Mouse (Mus musculus): ENCODE results near the gene Aldh1l1. TPM values are rescaled to one million over a fixed set of nuclear protein-coding genes. Genes with fewer than 3 reads are reported as not detected.

Aldh1l1 gene
- polyA plus RNA-seq, 1 experiment: 5.8 TPM

DNA sequence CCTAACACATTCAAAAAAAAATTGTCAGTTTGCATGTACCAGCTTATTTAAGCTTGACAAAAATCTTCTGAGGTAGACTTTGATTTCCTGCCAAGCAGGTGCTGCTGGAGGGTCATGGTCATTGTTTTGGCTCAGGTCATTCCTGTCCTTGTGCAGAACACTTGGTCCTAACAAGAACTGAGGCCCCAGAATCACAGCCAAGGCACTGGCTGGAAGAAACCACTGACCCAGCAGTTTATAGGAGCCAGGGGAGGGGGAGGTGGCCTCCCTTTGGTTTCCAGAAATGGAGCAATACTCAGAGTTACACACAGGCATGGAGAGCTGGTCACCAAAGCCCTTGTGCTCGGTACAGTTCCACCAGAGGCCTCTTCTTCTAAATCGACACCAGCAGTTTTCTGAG is 96.1 kb downstream of the Aldh1l1 start:
- Histone ChIP-seq H3K27ac (ENCODE audit: insufficient read depth, low read length) (no peak overlapping the region), H3K27me3 (ENCODE audit: control insufficient read depth, insufficient read depth, low read length, poor library complexity, severe bottlenecking) (no peaks in the 10 kb centered on the region; the same call in 1 of the 2 replicates), H3K9ac (ENCODE audit: low read depth, poor library complexity, severe bottlenecking) (no peak overlapping the region), H3K4me3 (ENCODE audit: low read depth, low read length) (no peak overlapping the region), H3K36me3 (ENCODE audit: control insufficient read depth, insufficient read depth, low read length, poor library complexity, severe bottlenecking) (no peaks in the 10 kb centered on the region), H3K4me1 (ENCODE audit: control insufficient read depth, insufficient read depth, low read length) (no peaks in the 10 kb centered on the region), H3K9me3 (replicated peaks; ENCODE audit: control insufficient read depth, insufficient read depth, low read length, poor library complexity, severe bottlenecking) (no peaks in the 10 kb centered on the region)
- TF ChIP-seq CTCF (IDR thresholded peaks at IDR 0.05; ENCODE audit: low read depth, low read length) (no peak), EP300 (IDR thresholded peaks at IDR 0.05; ENCODE audit: insufficient read depth, low read depth, low read length) (no peak), POLR2A (IDR thresholded peaks at IDR 0.05; ENCODE audit: insufficient read depth, low read length) (no peak)

DNA sequence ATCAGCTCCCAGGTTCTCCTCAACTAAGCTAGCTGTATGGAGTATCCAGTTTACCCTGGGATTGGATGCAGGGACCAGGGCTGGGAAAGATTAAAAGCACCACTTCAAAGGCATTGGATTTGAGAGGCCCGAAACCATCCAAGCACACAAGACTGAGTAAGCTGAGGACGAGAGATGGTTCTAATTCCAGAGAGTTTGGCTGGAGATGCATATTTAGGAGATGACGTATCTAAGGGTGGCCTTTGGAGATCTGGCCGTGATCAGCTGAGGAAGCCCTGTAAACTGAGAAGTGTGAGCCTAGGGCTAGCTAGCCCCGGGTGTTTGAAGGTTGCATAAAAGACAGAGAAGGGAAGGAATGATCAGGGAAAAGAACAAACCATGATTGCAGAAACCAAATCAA is 101.9 kb downstream of the Aldh1l1 start:
- H3K9ac ChIP-seq (ENCODE audit: low read depth, poor library complexity, severe bottlenecking): no peak overlapping the region
- no peaks in the 10 kb centered on the region for H3K36me3 ChIP-seq (ENCODE audit: control insufficient read depth, insufficient read depth, low read length, poor library complexity, severe bottlenecking)
- TF ChIP-seq POLR2A (IDR thresholded peaks at IDR 0.05; ENCODE audit: insufficient read depth, low read length) (no peak), CTCF (IDR thresholded peaks at IDR 0.05; ENCODE audit: low read depth, low read length) (no peak), EP300 (IDR thresholded peaks at IDR 0.05; ENCODE audit: insufficient read depth, low read depth, low read length) (no peak)
- H3K9me3 ChIP-seq (replicated peaks; ENCODE audit: control insufficient read depth, insufficient read depth, low read length, poor library complexity, severe bottlenecking): no peaks in the 10 kb centered on the region
- H3K4me3 ChIP-seq (ENCODE audit: low read depth, low read length): no peak overlapping the region
- no peak overlapping the region for H3K27ac ChIP-seq (ENCODE audit: insufficient read depth, low read length)
- no peaks in the 10 kb centered on the region for H3K4me1 ChIP-seq (ENCODE audit: control insufficient read depth, insufficient read depth, low read length)
- no peaks in the 10 kb centered on the region; the same call in 1 of the 2 replicates for H3K27me3 ChIP-seq (ENCODE audit: control insufficient read depth, insufficient read depth, low read length, poor library complexity, severe bottlenecking)

DNA sequence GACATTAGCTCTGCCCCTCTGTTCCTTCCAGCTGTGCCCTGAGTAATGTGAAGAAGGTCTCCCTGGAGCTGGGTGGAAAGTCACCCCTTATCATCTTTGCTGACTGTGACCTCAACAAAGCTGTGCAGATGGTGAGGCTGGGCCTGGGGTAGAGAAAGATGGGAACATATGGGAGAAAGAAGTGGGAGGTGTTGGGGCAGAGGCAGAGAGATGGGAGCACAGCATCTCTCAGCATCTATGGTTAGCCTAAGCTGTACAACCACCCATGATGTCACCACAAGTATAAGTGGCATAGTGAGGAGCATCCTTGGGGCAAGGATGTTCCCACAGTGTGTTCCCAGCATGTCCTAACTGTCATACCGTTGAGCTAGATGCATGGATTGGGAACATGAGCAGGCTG is 104.5 kb downstream of the Aldh1l1 start:
- Histone ChIP-seq H3K9me3 (replicated peaks; ENCODE audit: control insufficient read depth, insufficient read depth, low read length, poor library complexity, severe bottlenecking) (no peaks in the 10 kb centered on the region), H3K27me3 (ENCODE audit: control insufficient read depth, insufficient read depth, low read length, poor library complexity, severe bottlenecking) (no peaks in the 10 kb centered on the region; the same call in 1 of the 2 replicates), H3K27ac (ENCODE audit: insufficient read depth, low read length) (no peak overlapping the region), H3K9ac (ENCODE audit: low read depth, poor library complexity, severe bottlenecking) (no peak overlapping the region), H3K4me1 (ENCODE audit: control insufficient read depth, insufficient read depth, low read length) (no peaks in the 10 kb centered on the region), H3K4me3 (ENCODE audit: low read depth, low read length) (no peak overlapping the region), H3K36me3 (ENCODE audit: control insufficient read depth, insufficient read depth, low read length, poor library complexity, severe bottlenecking) (no peaks in the 10 kb centered on the region)
- TF ChIP-seq POLR2A (IDR thresholded peaks at IDR 0.05; ENCODE audit: insufficient read depth, low read length) (no peak), EP300 (IDR thresholded peaks at IDR 0.05; ENCODE audit: insufficient read depth, low read depth, low read length) (no peak), CTCF (IDR thresholded peaks at IDR 0.05; ENCODE audit: low read depth, low read length) (no peak)

DNA sequence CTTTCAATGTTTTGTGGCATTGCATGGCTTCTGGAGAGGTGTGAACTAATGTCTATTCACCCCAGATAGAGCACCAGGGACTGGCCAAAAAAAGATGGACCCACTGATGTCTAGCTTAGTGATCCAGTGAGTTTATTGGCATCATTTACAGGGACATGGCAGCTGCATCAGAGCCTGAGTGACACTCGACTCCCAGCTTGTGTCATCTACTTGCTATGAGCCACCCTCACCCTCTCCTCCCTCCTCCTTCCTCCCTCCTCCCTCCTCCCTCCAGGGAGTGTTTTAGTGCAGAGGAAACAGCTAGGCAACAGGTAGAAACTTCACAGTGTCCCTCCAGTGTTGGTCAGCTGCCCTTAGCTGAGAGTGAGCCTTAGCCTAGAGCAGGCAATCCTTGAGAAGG is 108.7 kb downstream of the Aldh1l1 start:
- Histone ChIP-seq H3K27ac (ENCODE audit: insufficient read depth, low read length) (no peak overlapping the region), H3K4me1 (ENCODE audit: control insufficient read depth, insufficient read depth, low read length) (no peaks in the 10 kb centered on the region), H3K9ac (ENCODE audit: low read depth, poor library complexity, severe bottlenecking) (no peak overlapping the region), H3K4me3 (ENCODE audit: low read depth, low read length) (no peak overlapping the region), H3K27me3 (ENCODE audit: control insufficient read depth, insufficient read depth, low read length, poor library complexity, severe bottlenecking) (no peaks in the 10 kb centered on the region), H3K36me3 (ENCODE audit: control insufficient read depth, insufficient read depth, low read length, poor library complexity, severe bottlenecking) (no peaks in the 10 kb centered on the region), H3K9me3 (replicated peaks; ENCODE audit: control insufficient read depth, insufficient read depth, low read length, poor library complexity, severe bottlenecking) (no peaks in the 10 kb centered on the region)
- no peak for TF ChIP-seq CTCF (IDR thresholded peaks at IDR 0.05; ENCODE audit: low read depth, low read length)
- no peak for TF ChIP-seq POLR2A (IDR thresholded peaks at IDR 0.05; ENCODE audit: insufficient read depth, low read length)
- TF ChIP-seq EP300 (IDR thresholded peaks at IDR 0.05; ENCODE audit: insufficient read depth, low read depth, low read length): no peak

DNA sequence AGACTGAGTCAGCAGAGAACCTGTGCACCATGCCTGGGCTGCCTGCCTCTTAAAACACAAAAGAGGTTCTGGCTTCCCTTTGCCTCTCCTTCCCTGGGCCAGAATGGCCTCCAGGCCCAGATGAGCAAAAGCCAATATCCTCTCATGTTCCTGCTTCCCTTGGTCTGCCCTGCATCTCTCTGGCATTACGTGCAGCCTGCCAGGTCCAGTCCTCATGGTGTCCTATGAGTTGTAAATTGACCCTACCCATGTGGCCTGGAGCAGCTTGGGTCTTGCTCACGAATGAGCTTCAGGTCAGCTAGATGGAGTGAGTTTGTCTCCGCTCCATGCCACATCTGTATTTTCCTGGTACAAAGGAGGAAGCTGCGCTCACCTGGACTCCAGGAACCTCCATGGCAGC is 110.8 kb downstream of the Aldh1l1 start:
- H3K36me3 ChIP-seq (ENCODE audit: control insufficient read depth, insufficient read depth, low read length, poor library complexity, severe bottlenecking): no peaks in the 10 kb centered on the region
- no peaks in the 10 kb centered on the region for H3K27me3 ChIP-seq (ENCODE audit: control insufficient read depth, insufficient read depth, low read length, poor library complexity, severe bottlenecking)
- TF ChIP-seq CTCF (IDR thresholded peaks at IDR 0.05; ENCODE audit: low read depth, low read length) (no peak), POLR2A (IDR thresholded peaks at IDR 0.05; ENCODE audit: insufficient read depth, low read length) (no peak), EP300 (IDR thresholded peaks at IDR 0.05; ENCODE audit: insufficient read depth, low read depth, low read length) (no peak)
- H3K9me3 ChIP-seq (replicated peaks; ENCODE audit: control insufficient read depth, insufficient read depth, low read length, poor library complexity, severe bottlenecking): no peaks in the 10 kb centered on the region
- no peaks in the 10 kb centered on the region for H3K4me1 ChIP-seq (ENCODE audit: control insufficient read depth, insufficient read depth, low read length)
- H3K27ac ChIP-seq (ENCODE audit: insufficient read depth, low read length): no peak overlapping the region
- no peak overlapping the region for H3K9ac ChIP-seq (ENCODE audit: low read depth, poor library complexity, severe bottlenecking)
- no peak overlapping the region for H3K4me3 ChIP-seq (ENCODE audit: low read depth, low read length)

DNA sequence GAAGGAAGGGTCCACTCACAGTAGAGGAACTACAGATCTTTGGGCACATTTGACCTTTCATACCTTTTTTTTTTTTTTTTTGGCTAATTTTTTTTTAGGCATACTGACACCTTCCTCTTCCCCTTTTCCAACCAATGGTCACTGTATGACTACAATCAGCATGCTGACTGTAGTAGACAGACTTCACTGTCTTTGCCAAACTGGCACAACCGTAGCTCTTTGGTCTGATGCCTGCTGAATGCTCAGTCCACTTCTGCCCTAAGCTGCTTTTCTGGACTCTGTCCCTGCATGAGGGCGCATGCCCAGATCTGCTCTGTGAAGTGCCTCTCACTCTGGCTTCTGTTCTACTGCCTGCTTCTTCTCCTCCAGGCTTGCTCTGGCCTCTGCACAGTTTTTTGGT is 111.4 kb downstream of the Aldh1l1 start:
- Histone ChIP-seq H3K36me3 (ENCODE audit: control insufficient read depth, insufficient read depth, low read length, poor library complexity, severe bottlenecking) (no peaks in the 10 kb centered on the region), H3K4me3 (ENCODE audit: low read depth, low read length) (no peak overlapping the region), H3K27ac (ENCODE audit: insufficient read depth, low read length) (no peak overlapping the region), H3K9me3 (replicated peaks; ENCODE audit: control insufficient read depth, insufficient read depth, low read length, poor library complexity, severe bottlenecking) (no peaks in the 10 kb centered on the region), H3K4me1 (ENCODE audit: control insufficient read depth, insufficient read depth, low read length) (no peaks in the 10 kb centered on the region), H3K27me3 (ENCODE audit: control insufficient read depth, insufficient read depth, low read length, poor library complexity, severe bottlenecking) (no peaks in the 10 kb centered on the region), H3K9ac (ENCODE audit: low read depth, poor library complexity, severe bottlenecking) (no peak overlapping the region)
- TF ChIP-seq CTCF (IDR thresholded peaks at IDR 0.05; ENCODE audit: low read depth, low read length) (no peak), EP300 (IDR thresholded peaks at IDR 0.05; ENCODE audit: insufficient read depth, low read depth, low read length) (no peak), POLR2A (IDR thresholded peaks at IDR 0.05; ENCODE audit: insufficient read depth, low read length) (no peak)
